Mouse (Mus musculus) lung, adult 2 months (tissue): ENCODE results near the gene Hist3h2ba. TPM values are rescaled to one million over a fixed set of nuclear protein-coding genes. Genes with fewer than 3 reads are reported as not detected.
"Not testable (repeated sequence)": the region's sequence is repeated elsewhere in the genome, so short reads cannot be mapped to it uniquely, and the experiment has no call there.

ENCODE experiments used
- DNase-seq: peaks from one replicate; pipeline ENCODE4 v3.0.0; 2022
- H3K4me1 ChIP-seq: fragments of 200-500 bp; 2 replicates; pipeline ENCODE4 v1.6.1; 2011; ENCODE audit warnings: low read length; ENCODE audit not compliant: control insufficient read depth, insufficient read depth
- H3K4me3 ChIP-seq: fragments of 200-500 bp; replicated peaks from 2 replicates; pipeline ENCODE3; 2011; ENCODE audit warnings: low read depth, mild to moderate bottlenecking, control low read depth, low read length; ENCODE audit errors: extremely low read depth
- CTCF ChIP-seq: fragments of 200-500 bp; IDR thresholded peaks from 2 replicates; pipeline ENCODE4 v1.5.1; 2011; ENCODE audit warnings: mild to moderate bottlenecking, low read length, control low read depth; ENCODE audit not compliant: insufficient read depth
- POLR2A ChIP-seq: fragments of 200-500 bp; IDR thresholded peaks from 2 replicates; pipeline ENCODE4 v1.6.1; 2011; ENCODE audit warnings: low read depth, mild to moderate bottlenecking, control low read depth, low read length, borderline replicate concordance; ENCODE audit errors: extremely low read depth
- WGBS: fragments of 180-500 bp; shearing (Covaris S2); methylation state at CpG from one replicate; pipeline ENCODE4 v1.1.7; 2018; 5-methylcytosine and 5-hydroxymethylcytosine counted together
- polyA plus RNA-seq: library from polyadenylated mRNA; depleted of rRNA; stranded (reverse); fragments of >200 nt; gene quantifications from 2 replicates; pipeline ENCODE4 v1.2.3, GENCODE M21; 2012

Gene Hist3h2ba
- polyA plus RNA-seq, 1 experiment = 0.62 TPM

DNA sequence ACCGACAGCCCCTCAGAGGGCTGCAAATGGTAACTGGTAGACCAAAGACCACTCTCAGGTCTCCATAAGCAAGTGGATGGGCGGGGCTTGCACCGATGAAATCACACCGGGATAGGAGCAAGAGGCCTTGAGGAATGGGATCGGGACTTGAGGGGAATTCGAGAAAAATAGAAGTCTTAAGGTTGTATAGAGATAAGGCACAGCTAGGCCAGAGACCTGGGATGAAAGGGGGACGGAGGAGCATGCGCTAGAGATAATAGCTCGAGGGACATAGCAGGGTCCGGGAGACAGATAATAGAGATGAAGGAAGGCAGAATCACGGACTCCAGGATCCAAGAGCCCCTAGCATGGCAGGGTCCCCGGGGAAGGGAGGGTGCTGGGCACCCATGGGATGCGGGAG is 10.8 kb upstream of the Hist3h2ba start:
- Histone ChIP-seq H3K4me3 (peak overlapping the region; percentile 85), H3K4me1 (peaks cover 8% of the 10 kb centered on the region)
- WGBS = 2% methylated on average over 13 of the region's 13 CpGs
- TF ChIP-seq CTCF (no peak), POLR2A (no peak)
- DNase-seq = no peak

DNA sequence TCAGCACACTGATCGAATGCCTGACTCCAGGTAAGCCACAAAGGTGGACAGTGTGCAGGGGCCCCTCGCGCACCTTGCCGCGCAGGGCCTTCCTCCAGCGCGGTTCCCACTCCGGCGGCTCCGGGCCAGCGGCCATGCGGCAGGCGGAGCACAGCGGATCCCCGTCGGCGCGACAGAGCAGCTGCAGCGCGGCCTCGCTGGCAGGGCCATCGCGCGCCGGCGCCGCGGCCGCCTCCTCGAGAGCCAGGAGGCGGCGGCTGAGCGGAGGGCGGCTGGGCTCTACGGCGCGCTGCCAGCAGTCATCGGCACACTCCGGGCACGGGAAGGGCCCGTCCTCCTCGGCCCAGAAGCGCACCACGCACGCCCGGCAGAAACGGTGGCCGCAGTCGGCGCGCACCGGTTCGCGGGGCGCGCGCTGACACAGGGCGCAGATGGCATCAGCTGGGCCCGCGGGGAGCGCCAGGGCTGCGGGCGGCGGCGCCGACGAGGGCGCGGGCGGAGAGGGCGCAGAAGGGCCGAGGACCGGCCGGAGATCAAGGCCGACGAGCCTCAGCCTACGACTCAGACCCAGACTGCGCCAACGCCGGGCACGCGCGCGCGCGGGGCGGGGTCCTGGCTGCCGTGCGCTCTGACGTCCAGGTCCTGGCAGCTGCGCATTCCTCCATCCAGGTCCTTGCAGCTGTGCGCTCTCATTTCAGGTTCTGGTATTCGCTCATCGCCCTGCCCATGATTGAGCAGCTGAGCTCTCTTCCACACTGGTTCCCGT is 10.2 kb upstream of the Hist3h2ba start, which contains the start of gene Rnf187:
Gene Rnf187 (minus strand): TSS at position 595 of the 766 bp plus-strand sequence.
- peak within 1 kb of the TSS; percentile 85 for H3K4me3 ChIP-seq
- peaks cover 8% of the 10 kb centered on the region for H3K4me1 ChIP-seq
- peak; percentile 90 for DNase-seq
- TF ChIP-seq CTCF (no peak), POLR2A (peak; percentile 94)
- WGBS = under 1% methylated on average over 94 of the region's 95 CpGs

DNA sequence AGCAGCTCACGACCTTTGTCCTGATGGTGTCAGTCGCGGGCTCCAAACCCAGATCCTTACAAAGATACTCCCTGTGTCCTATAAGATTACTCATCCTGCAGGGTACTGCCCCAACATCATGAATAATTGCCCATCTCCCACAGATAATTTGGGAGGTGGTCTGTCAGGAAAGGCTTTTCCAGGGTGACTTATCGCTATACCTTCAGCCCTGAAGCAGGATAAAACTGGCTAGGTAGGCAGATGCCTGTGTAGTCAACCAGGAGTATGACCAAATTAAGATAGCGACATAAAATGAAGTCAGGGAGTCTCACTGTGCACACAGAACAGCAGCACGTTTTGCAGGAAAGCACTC is 9.7 kb upstream of the Hist3h2ba start:
- DNase-seq = no peak
- 19% methylated on average over 6 of the region's 6 CpGs for WGBS
- TF ChIP-seq POLR2A (no peak), CTCF (no peak)
- Histone ChIP-seq H3K4me1 (peaks cover 8% of the 10 kb centered on the region), H3K4me3 (no peak overlapping the region)

DNA sequence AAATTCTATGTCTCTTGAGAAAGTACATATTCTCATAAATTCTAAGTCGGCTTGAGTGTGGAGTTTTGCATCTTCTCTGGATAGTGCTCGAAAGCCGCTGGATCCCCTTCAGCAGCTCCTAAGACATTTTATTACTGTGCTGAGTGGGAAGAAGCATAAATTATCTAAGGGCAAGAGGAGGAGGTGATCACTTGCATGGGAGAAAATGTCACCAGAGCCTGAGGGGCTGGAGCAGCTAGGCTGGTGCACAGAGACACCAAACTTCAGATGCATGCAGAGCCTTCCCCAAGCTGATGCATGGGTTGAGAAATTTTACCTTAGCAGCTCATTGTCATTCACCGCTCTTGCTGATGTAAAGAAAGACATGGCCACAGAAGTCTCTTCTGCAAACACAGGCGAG is 4.6 kb upstream of the Hist3h2ba start:
- no peak overlapping the region for H3K4me3 ChIP-seq
- no peak for DNase-seq
- no peaks in the 10 kb centered on the region for H3K4me1 ChIP-seq
- TF ChIP-seq CTCF (no peak), POLR2A (no peak)
- 77% methylated on average over 5 of the region's 5 CpGs for WGBS

DNA sequence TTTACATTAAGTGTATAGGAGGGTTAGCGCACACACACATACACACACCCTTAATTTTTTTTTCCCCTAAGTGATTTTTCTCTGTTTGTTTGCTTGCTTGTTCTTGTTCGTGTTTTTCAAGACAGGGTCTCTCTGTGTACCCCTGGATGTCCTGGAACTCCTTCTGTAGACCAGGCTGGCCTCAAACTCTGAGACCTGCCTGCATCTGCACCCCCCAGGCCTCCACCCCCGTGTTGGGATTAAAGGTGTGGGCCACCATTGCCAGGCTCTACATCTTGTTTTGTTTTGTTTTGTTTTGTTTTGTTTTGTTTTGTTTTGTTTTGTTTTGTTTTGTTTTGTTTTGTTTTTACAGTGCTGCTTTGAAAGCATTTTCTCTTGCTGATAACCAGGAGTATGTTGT is 1.4 kb upstream of the Hist3h2ba start:
- TF ChIP-seq CTCF (no peak), POLR2A (no peak)
- Histone ChIP-seq H3K4me3 (no peak overlapping the region), H3K4me1 (no peaks in the 10 kb centered on the region)
- WGBS = 85% methylated on average over 3 of the region's 3 CpGs
- no peak for DNase-seq

DNA sequence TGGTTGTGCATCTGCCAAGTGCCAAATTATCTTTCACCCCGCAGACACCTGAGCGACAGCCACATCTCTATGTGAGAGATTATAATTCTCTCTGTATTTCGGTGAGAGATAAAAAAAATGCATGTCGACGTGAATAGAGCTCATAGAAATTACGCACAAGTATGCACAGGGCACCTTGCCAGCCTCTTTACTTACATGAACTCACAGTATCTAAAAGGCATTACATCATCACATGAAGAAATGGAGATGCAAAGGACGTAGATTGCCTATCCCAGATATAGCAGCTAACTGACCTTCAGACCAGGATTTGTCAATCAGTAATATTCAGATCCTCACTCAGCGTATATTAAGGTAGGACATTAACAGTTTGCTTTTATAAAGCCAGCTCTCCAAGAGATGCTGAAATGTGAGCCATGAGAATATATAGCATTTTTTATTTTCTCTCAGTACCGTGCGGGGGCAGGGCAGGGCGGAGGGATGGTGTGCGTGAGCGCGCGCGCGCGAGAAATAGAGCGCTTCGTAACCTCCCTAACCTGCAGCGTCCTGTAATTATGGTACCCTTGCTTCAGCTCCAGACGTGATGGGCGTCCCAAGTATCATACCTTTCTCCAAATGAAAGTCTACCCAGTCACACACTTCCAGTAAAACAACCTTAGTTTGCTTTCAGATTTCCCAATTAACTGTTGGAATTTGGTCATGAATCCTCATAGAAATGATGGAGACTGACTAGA is 757 bp upstream of the Hist3h2ba start:
- TF ChIP-seq POLR2A (no peak), CTCF (no peak)
- 18% methylated on average over 23 of the region's 23 CpGs for WGBS
- H3K4me3 ChIP-seq = no peak overlapping the region
- DNase-seq = no peak
- no peaks in the 10 kb centered on the region for H3K4me1 ChIP-seq

DNA sequence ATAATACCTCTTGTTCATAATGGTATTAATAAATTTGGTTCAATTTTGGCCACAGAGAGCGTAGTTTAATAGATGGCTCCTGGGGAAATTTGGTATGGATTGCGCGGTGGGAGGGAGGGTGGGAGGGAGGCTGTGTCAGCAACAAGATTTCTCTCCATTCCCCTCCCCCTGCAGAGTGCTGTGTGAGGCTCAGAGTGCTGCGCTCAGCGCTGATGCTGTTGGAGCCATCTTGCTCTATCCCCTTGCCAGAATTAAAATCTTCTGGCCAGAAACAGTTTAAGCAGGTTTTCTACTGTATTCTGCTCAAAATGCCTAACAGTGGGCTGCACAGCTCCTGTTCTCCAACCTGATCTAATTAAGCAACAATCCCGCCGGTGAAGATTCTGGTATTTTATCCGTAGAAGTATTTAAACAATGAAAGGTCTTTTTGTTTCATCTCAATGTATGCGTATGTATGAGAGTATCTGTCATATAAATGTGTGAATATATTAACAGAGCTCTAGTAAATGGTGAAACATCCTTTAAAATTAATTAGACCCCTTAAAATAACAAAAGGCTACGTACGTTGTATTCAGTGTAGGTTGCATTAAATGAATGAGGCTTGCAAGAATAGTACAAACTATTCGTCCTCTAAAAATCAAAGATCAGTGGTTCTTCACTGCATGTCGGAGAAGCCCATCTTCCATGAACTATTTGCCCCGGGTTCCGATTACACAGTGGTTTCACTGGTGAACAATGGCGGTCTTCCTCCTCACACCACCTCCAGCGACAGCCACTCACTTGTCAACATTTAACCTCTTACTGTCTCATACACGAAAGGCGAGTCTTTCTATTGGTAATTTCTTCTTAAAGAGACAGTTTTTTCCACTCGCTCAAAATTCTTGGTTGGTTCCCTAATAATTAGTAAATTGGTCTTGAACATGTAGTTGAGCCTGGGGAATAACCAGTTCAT is 1.0 kb downstream of the Hist3h2ba start:
- Histone ChIP-seq H3K4me3 (no peak overlapping the region), H3K4me1 (no peaks in the 10 kb centered on the region)
- no peak for DNase-seq
- TF ChIP-seq CTCF (no peak), POLR2A (no peak)
- WGBS = 38% methylated on average over 20 of the region's 20 CpGs

DNA sequence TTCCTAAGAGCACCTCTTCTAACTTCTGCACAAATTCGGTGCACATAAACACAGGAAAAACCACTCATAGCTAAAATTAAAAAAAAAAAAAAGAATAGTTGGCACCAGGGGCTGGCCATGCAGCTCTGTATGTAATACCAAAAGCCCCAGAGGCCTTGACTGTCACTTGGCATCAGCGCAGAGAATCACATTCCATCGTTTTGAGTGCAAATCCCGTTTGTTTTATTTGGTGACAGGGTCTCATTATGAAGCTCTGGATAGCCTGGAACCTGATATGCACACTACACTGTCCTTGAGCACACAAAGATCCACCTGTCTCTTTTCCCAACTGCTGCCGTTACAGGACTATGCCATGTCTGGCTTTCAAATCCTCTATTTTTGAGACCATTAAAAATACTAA is 2.5 kb downstream of the Hist3h2ba start:
- 78% methylated on average over 5 of the region's 5 CpGs for WGBS
- no peaks in the 10 kb centered on the region; the same call in 1 of the 2 replicates for H3K4me1 ChIP-seq
- H3K4me3 ChIP-seq = no peak overlapping the region
- DNase-seq = no peak
- TF ChIP-seq CTCF = no peak
- TF ChIP-seq POLR2A = no peak

DNA sequence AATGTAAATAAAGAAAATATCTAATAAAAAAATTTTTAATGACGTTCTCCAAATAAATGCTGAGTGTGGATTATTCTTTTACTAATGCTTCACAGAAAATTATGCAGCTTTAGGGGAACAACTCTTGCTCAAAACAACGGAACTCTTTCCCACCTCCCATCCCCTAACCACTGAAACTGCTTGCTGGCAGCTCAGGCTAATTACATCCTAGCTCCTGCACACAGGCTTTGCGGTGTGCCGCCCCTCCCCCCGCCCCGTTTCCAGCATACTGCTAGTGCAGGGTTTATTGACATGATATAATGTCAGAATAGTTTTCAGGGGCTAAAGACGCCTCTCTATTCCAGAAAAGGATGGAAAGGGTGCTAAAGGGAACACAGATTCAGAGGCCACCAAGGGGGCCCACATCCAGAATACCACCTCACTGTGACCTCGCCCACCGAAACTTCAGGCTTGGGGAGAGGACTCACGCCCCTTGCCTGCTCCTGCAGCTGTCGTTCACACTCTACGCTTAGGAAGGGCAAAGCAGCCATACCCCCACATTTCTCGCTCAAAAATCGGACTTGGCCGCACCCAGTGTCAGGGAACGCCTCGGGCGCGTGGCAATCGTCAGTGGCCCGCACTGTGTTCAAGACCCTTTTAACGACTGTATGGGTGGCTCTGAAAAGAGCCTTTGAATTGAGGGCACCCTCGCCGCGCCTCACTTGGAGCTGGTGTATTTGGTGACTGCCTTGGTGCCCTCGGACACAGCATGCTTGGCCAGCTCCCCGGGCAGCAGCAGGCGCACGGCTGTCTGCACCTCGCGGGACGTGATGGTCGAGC is 4.8 kb downstream of the Hist3h2ba start:
- DNase-seq = no peak
- WGBS = 2% methylated on average over 33 of the region's 33 CpGs
- TF ChIP-seq POLR2A = 0 out of 2 replicates have a peak, but pooled peaks have one; percentile 14
- no peak for TF ChIP-seq CTCF
- Histone ChIP-seq H3K4me1 (peaks cover 4% of the 10 kb centered on the region), H3K4me3 (peak overlapping the region; percentile 65)

DNA sequence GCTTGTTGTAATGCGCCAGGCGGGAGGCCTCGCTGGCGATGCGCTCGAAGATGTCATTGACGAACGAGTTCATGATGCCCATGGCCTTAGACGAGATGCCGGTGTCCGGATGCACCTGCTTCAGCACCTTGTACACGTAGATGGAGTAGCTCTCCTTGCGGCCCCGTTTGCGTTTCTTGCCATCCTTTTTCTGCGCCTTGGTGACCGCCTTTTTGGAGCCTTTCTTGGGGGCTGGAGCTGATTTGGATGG is 5.4 kb downstream of the Hist3h2ba start:
- H3K4me3 ChIP-seq = peak overlapping the region; percentile 89
- WGBS = under 1% methylated on average over 17 of the region's 17 CpGs
- 0 out of 2 replicates have a peak, but pooled peaks have one; percentile 4 for TF ChIP-seq POLR2A
- DNase-seq = peak; percentile 72
- H3K4me1 ChIP-seq = not testable (repeated sequence)
